Mouse (Mus musculus) embryonic facial prominence, embryonic 10.5 days (tissue): ENCODE measurements at regions not wholly inside any gene's neighbourhood (a gene's known extent, or its start where the extent isn't known, plus 50 kb on each side); places are given as distances from the start of the nearest gene placed in this dataset.

Source experiments
- DNase-seq: peaks from one replicate; pipeline ENCODE4 v3.0.0-alpha.2; 2017; ENCODE audit warnings: low spot score
- H3K27ac ChIP-seq: fragments of 300-500 bp; sonication (generic); replicated peaks from 2 replicates; pipeline ENCODE4 v1.5.1; 2016; ENCODE audit warnings: mild to moderate bottlenecking
- H3K27me3 ChIP-seq: fragments of 300-500 bp; sonication (generic); replicated peaks from 2 replicates; pipeline ENCODE4 v1.6.1; 2016; ENCODE audit warnings: low read depth, mild to moderate bottlenecking; ENCODE audit not compliant: poor library complexity, severe bottlenecking
- H3K36me3 ChIP-seq: fragments of 300-500 bp; sonication (generic); replicated peaks from 2 replicates; pipeline ENCODE4 v1.6.1; 2016; ENCODE audit warnings: mild to moderate bottlenecking, moderate library complexity
- H3K4me1 ChIP-seq: fragments of 300-500 bp; sonication (generic); 2 replicates; pipeline ENCODE4 v1.6.1; 2016
- H3K4me3 ChIP-seq: fragments of 300-500 bp; sonication (generic); 2 replicates; pipeline ENCODE4 v1.5.1; 2016; ENCODE audit warnings: mild to moderate bottlenecking, moderate library complexity
- H3K9me3 ChIP-seq: fragments of 300-500 bp; sonication (generic); 2 replicates; pipeline ENCODE4 v1.6.1; 2016; ENCODE audit warnings: mild to moderate bottlenecking
- WGBS: fragments of 180-500 bp; shearing (Covaris S2); methylation state at CpG from one replicate; pipeline ENCODE4 v1.1.7; 2016; 5-methylcytosine and 5-hydroxymethylcytosine counted together

DNA sequence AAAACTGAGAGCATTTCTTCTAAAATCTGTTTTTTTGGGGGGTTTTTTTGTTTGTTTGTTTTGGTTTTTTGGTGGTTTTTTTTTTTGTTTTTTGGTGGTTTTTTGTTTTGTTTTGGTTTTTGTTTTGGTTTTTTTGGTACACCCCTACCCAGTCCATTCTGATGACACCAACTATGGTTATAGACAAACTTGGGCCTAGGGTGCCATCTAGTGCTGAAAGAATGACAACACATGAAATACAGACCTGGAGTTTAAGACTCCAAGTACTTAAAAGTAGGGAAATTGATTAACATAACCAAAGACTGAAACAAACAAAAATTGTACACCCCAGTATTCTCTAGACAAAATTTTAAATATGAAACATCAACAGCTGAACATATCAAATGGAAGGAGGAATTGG is 76.0 kb upstream of the Ano5 start:
- Histone ChIP-seq H3K4me1 (no peaks in the 10 kb centered on the region), H3K9me3 (no peaks in the 10 kb centered on the region), H3K36me3 (no peaks in the 10 kb centered on the region), H3K27ac (no peak overlapping the region), H3K4me3 (no peak overlapping the region), H3K27me3 (no peaks in the 10 kb centered on the region)
- peak; percentile 30 for DNase-seq

DNA sequence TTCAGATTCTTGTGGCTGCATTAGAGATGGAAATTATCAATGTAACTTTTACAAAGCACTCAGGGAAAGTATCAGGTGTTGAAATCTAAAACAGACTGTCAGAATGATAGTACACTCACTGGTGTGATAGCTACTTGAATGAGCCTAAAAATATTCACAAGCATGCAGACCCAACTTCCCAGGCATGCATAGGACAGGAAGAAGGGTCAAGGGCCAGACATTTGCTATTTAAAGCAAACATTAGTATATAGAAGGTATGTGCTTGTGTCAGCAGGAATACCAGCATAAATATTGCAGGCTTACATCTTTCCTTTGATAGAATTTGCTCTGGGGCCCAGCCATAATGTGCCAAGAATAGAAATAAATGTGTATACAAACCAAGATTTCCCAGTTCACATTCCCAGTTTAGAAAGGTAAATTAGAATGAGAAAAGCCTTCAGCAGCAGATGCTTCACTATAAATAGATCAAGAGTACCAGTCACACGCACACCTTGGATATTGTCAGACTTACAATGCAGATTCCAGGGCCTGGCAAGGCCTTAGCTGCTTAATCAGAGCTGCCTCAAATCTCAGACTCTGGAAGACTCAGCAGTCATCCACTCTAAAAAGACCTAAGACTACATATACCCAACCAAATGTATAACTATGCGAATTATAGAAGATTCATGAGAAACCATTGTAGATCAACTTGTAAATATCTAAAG is 55.7 kb upstream of the Ano5 start:
- no peaks in the 10 kb centered on the region for H3K27me3 ChIP-seq
- H3K9me3 ChIP-seq: no peaks in the 10 kb centered on the region
- 89% methylated on average over 2 of the region's 2 CpGs for WGBS
- H3K27ac ChIP-seq: no peak overlapping the region
- no peak for DNase-seq
- H3K36me3 ChIP-seq: no peaks in the 10 kb centered on the region
- peaks cover 6% of the 10 kb centered on the region; the same call in 1 of the 2 replicates for H3K4me1 ChIP-seq
- H3K4me3 ChIP-seq: no peak overlapping the region

DNA sequence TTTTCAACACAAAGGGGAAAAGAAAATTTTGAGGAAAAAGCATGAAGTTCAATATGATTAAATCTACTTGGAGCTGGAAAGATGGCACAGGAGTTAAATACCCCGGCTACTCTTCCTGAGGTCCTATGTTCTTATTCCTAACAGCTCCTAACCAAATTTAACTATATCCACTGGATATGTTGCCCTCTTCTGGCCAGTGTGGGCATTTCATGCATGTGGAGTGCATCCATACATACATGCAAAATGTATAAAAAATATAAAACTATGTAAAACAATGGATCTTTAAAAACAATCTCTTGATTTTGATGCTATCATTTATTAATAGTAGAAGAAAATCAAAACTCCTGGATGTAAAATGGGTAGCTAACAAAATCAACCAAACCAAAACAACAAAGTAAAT is 52.1 kb upstream of the Ano5 start:
- DNase-seq: peak; percentile 13
- 78% methylated on average over 1 of the region's 1 CpGs for WGBS
- no peaks in the 10 kb centered on the region for H3K9me3 ChIP-seq
- H3K4me1 ChIP-seq: peaks cover 6% of the 10 kb centered on the region; the same call in 1 of the 2 replicates
- H3K27ac ChIP-seq: no peak overlapping the region
- no peaks in the 10 kb centered on the region for H3K36me3 ChIP-seq
- H3K27me3 ChIP-seq: no peaks in the 10 kb centered on the region
- no peak overlapping the region for H3K4me3 ChIP-seq
